Mouse (Mus musculus) liver, adult 2 months (tissue): ENCODE results near the gene Cxadr. TPM values are rescaled to one million over a fixed set of nuclear protein-coding genes. Genes with fewer than 3 reads are reported as not detected.

ENCODE experiments used
- DNase-seq: peaks from one replicate; pipeline ENCODE4 v3.0.0-alpha.2; 2011; ENCODE audit warnings: low read depth, low spot score; ENCODE audit errors: extremely low read depth
- H3K27ac ChIP-seq: fragments of 200-500 bp; replicated peaks from 2 replicates; pipeline ENCODE4 v1.5.1; 2012; ENCODE audit warnings: low read depth, mild to moderate bottlenecking, control low read depth, inconsistent platforms, low read length; ENCODE audit not compliant: insufficient read depth
- H3K27me3 ChIP-seq: fragments of 200-500 bp; 2 replicates; pipeline ENCODE4 v1.6.1; 2012; ENCODE audit warnings: mild to moderate bottlenecking, moderate library complexity, low read length, inconsistent platforms; ENCODE audit not compliant: control insufficient read depth, insufficient read depth
- H3K36me3 ChIP-seq: fragments of 200-500 bp; 2 replicates; pipeline ENCODE4 v1.6.1; 2012; ENCODE audit warnings: low read length, inconsistent platforms; ENCODE audit not compliant: control insufficient read depth, insufficient read depth
- H3K4me1 ChIP-seq: fragments of 200-500 bp; 2 replicates; pipeline ENCODE4 v1.6.1; 2011; ENCODE audit warnings: low read length; ENCODE audit not compliant: control insufficient read depth, insufficient read depth
- H3K4me3 ChIP-seq: fragments of 200-500 bp; 2 replicates; pipeline ENCODE4 v1.5.1; 2011; ENCODE audit warnings: low read depth, mild to moderate bottlenecking, control low read depth, low read length, moderate library complexity; ENCODE audit not compliant: insufficient read depth
- H3K79me2 ChIP-seq: fragments of 200-500 bp; 2 replicates; pipeline ENCODE4 v1.6.1; 2012; ENCODE audit warnings: inconsistent platforms, mild to moderate bottlenecking, low read length, moderate library complexity; ENCODE audit not compliant: control insufficient read depth, insufficient read depth
- H3K9ac ChIP-seq: fragments of 200-500 bp; 2 replicates; pipeline ENCODE4 v1.6.1; 2012; ENCODE audit warnings: low read depth, mild to moderate bottlenecking, control low read depth, inconsistent platforms, low read length
- CTCF ChIP-seq: fragments of 200-500 bp; IDR thresholded peaks from 2 replicates; pipeline ENCODE4 v1.5.1; 2011; ENCODE audit warnings: low read depth, low read length, control low read depth
- POLR2A ChIP-seq: fragments of 200-500 bp; IDR thresholded peaks from 2 replicates; pipeline ENCODE4 v1.6.1; 2011; ENCODE audit warnings: low read length, control low read depth; ENCODE audit not compliant: insufficient read depth; ENCODE audit errors: extremely low read depth
- WGBS: fragments of 180-500 bp; shearing (Covaris S2); methylation state at CpG from one replicate; pipeline ENCODE4 v1.1.7; 2018; 5-methylcytosine and 5-hydroxymethylcytosine counted together
- polyA plus RNA-seq: library from polyadenylated mRNA; depleted of rRNA; stranded (reverse); fragments of >200 nt; gene quantifications from 2 replicates; pipeline ENCODE4 v1.2.3, GENCODE M21; 2012
- total RNA-seq: library from RNA; depleted of rRNA; stranded (reverse); fragments of >200 nt; gene quantifications from 2 replicates; pipeline ENCODE4 v1.2.3, GENCODE M21; 2014

Cxadr gene
- total and polyA plus RNA-seq, 2 experiments: 26.4 to 50.9 TPM

- no peak for DNase-seq
- 1% methylated on average over 100 of the region's 100 CpGs for WGBS
- H3K27ac ChIP-seq: no peak overlapping the region
Measured at GRCm38 (mm10) chr16:78375821-78376691, 74.8 kb downstream of the Cxadr start.

GRCm38 (mm10) chr16:78376745-78377570, 75.7 kb downstream of the Cxadr start, which contains the start of gene Btg3:
Gene Btg3, minus strand, starts transcription at chr16:78377192.
- Histone ChIP-seq H3K79me2 (peaks cover 4% of the 10 kb centered on the region; the same call in 1 of the 2 replicates), H3K4me1 (no peaks in the 10 kb centered on the region; the same call in 1 of the 2 replicates), H3K27ac (peak within 1 kb of the TSS; percentile 25; the same call in 1 of the 2 replicates), H3K27me3 (no peaks in the 10 kb centered on the region), H3K4me3 (peak within 1 kb of the TSS; percentile 80), H3K36me3 (peaks cover 1% of the 10 kb centered on the region; the same call in 1 of the 2 replicates), H3K9ac (peak within 1 kb of the TSS; percentile 91)
- TF ChIP-seq POLR2A: no peak
- TF ChIP-seq CTCF: no peak
- peak; percentile 45 for DNase-seq
- 4% methylated on average over 56 of the region's 57 CpGs for WGBS

More at GRCm38 (mm10) chr16:78375821-78376691, 74.8 kb downstream of the Cxadr start:
- H3K9ac ChIP-seq: peak overlapping the region; percentile 91
- peaks cover 4% of the 10 kb centered on the region; the same call in 1 of the 2 replicates for H3K79me2 ChIP-seq
- no peaks in the 10 kb centered on the region for H3K27me3 ChIP-seq
- H3K36me3 ChIP-seq: peaks cover 2% of the 10 kb centered on the region; the same call in 1 of the 2 replicates
- no peaks in the 10 kb centered on the region for H3K4me1 ChIP-seq
- peak overlapping the region; percentile 80 for H3K4me3 ChIP-seq
- TF ChIP-seq POLR2A (no peak), CTCF (no peak)

- peak; percentile 15 for DNase-seq
- H3K4me1 ChIP-seq: no peaks in the 10 kb centered on the region; the same call in 1 of the 2 replicates
- H3K27ac ChIP-seq: no peak overlapping the region
- H3K79me2 ChIP-seq: peaks cover 4% of the 10 kb centered on the region; the same call in 1 of the 2 replicates
- H3K9ac ChIP-seq: no peak overlapping the region
- no peak overlapping the region for H3K4me3 ChIP-seq
- H3K27me3 ChIP-seq: no peaks in the 10 kb centered on the region
- no peaks in the 10 kb centered on the region for H3K36me3 ChIP-seq
- 35% methylated on average over 5 of the region's 5 CpGs for WGBS
- TF ChIP-seq CTCF (no peak), POLR2A (no peak)
Measured at GRCm38 (mm10) chr16:78378493-78378892, 77.2 kb downstream of the Cxadr start.

GRCm38 (mm10) chr16:78389122-78389521, 87.8 kb downstream of the Cxadr start:
- H3K4me1 ChIP-seq: peaks cover 2% of the 10 kb centered on the region; the same call in 1 of the 2 replicates
- H3K4me3 ChIP-seq: no peak overlapping the region
- H3K79me2 ChIP-seq: no peaks in the 10 kb centered on the region
- no peaks in the 10 kb centered on the region for H3K36me3 ChIP-seq
- H3K27ac ChIP-seq: no peak overlapping the region
- no peak for DNase-seq
- WGBS: 87% methylated on average over 4 of the region's 4 CpGs
- TF ChIP-seq CTCF (no peak), POLR2A (no peak)
- H3K9ac ChIP-seq: no peak overlapping the region
- H3K27me3 ChIP-seq: no peaks in the 10 kb centered on the region

GRCm38 (mm10) chr16:78389986-78390385, 88.7 kb downstream of the Cxadr start:
- Histone ChIP-seq H3K79me2 (no peaks in the 10 kb centered on the region), H3K4me1 (peaks cover 2% of the 10 kb centered on the region; the same call in 1 of the 2 replicates), H3K27ac (no peak overlapping the region), H3K36me3 (no peaks in the 10 kb centered on the region), H3K4me3 (no peak overlapping the region), H3K27me3 (no peaks in the 10 kb centered on the region), H3K9ac (no peak overlapping the region)
- 70% methylated on average over 3 of the region's 3 CpGs for WGBS
- DNase-seq: no peak
- no peak for TF ChIP-seq POLR2A
- no peak for TF ChIP-seq CTCF
